Mouse (Mus musculus) hindbrain, embryonic 15.5 days (tissue): ENCODE data around the gene Mlx. TPM values are rescaled to one million over a fixed set of nuclear protein-coding genes. Genes with fewer than 3 reads are reported as not detected.

Experiments
- ATAC-seq: fragments of 200-750 bp; cut with Nextera tagmentation; 2 replicates; pipeline ENCODE4 v1.8.0; 2017; ENCODE audit warnings: low read depth, moderate number of reproducible peaks, moderate TSS enrichment; ENCODE audit not compliant: low FRiP score
- H3K27ac ChIP-seq: fragments of 300-500 bp; sonication (generic); replicated peaks from 2 replicates; pipeline ENCODE4 v1.5.1; 2015; ENCODE audit warnings: mild to moderate bottlenecking, inconsistent platforms
- H3K27me3 ChIP-seq: fragments of 300-500 bp; sonication (generic); 2 replicates; pipeline ENCODE4 v1.6.1; 2015; ENCODE audit warnings: control low read depth, inconsistent platforms
- H3K36me3 ChIP-seq: fragments of 300-500 bp; sonication (generic); 2 replicates; pipeline ENCODE4 v1.6.1; 2015; ENCODE audit warnings: control low read depth, inconsistent platforms
- H3K4me1 ChIP-seq: fragments of 300-500 bp; sonication (generic); replicated peaks from 2 replicates; pipeline ENCODE4 v1.6.1; 2015; ENCODE audit warnings: control low read depth, inconsistent platforms
- H3K4me2 ChIP-seq: fragments of 300-500 bp; sonication (generic); 2 replicates; pipeline ENCODE4 v1.6.1; 2015; ENCODE audit warnings: moderate library complexity, mild to moderate bottlenecking, inconsistent platforms
- H3K4me3 ChIP-seq: fragments of 300-500 bp; sonication (generic); 2 replicates; pipeline ENCODE4 v1.5.1; 2015; ENCODE audit warnings: mild to moderate bottlenecking, inconsistent platforms
- H3K9ac ChIP-seq: fragments of 300-500 bp; sonication (generic); 2 replicates; pipeline ENCODE4 v1.6.1; 2015; ENCODE audit warnings: inconsistent platforms
- H3K9me3 ChIP-seq: fragments of 300-500 bp; sonication (generic); 2 replicates; pipeline ENCODE4 v1.6.1; 2016; ENCODE audit warnings: control low read depth, inconsistent platforms
- WGBS: fragments of 180-500 bp; shearing (Covaris S2); methylation state at CpG from one replicate; pipeline ENCODE4 v1.1.7; 2015; 5-methylcytosine and 5-hydroxymethylcytosine counted together
- polyA plus RNA-seq: library from polyadenylated mRNA; unstranded; fragments of >200 nt; fragmentation: Nextera tagmentation; extraction: Ambion mirVana; gene quantifications from 2 replicates; pipeline ENCODE4 v1.2.1, GENCODE M21; 2015

Mlx gene
- polyA plus RNA-seq, 1 experiment from 2014 or later, result 85.1 TPM

DNA sequence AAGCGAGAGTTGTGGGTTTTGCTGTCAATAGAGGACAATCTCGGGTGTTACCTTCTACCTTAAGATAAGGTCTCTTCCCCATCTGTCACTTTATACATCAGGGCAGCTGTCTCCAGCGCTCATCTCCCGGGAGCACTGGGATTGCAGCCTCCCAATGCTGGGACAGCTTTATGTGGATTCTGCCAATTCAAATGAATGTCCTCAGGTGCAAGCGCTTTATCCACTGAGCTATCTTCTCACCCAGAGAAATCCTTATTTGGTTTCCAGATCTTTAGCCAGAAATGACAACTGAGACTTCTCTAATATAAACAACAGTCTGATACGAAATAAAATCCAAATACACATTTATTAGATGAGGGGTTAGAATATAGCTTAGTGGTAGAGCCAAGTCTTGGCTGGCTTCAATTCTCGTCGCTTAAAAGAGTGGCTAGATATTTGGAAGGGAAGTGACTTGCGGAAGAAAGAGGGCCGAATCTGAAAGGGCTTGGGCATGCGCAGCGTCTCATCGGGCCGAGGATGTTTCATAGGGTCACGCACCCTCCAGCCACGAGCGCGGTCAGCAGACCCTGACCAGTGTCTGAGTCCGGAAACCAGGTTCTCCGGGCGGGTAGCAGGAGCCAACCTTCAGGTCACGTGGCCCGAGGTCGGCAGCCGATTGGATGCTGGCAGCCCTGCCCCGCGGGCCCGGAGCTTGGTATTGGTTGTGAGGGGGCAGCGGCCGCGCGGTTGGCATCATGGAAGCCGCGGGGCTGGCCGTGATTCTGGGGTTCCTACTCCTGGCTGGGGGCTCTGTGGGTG lies 17.5 kb upstream of the Mlx start, which contains the start of gene Naglu:
Gene Naglu, plus strand, starts transcription at position 622 of the 798 bp plus-strand sequence.
- WGBS, result 4% methylated on average over 35 of the region's 35 CpGs
- no peaks in the 10 kb centered on the region for H3K9me3 ChIP-seq
- H3K4me1 ChIP-seq, result peaks cover 24% of the 10 kb centered on the region
- H3K36me3 ChIP-seq, result no peaks in the 10 kb centered on the region
- peak; percentile 89 for ATAC-seq
- H3K27ac ChIP-seq, result peak within 1 kb of the TSS; percentile 85
- no peaks in the 10 kb centered on the region for H3K27me3 ChIP-seq
- H3K4me2 ChIP-seq, result peak within 1 kb of the TSS; percentile 77
- peak within 1 kb of the TSS; percentile 66 for H3K9ac ChIP-seq
- peak within 1 kb of the TSS; percentile 80 for H3K4me3 ChIP-seq

DNA sequence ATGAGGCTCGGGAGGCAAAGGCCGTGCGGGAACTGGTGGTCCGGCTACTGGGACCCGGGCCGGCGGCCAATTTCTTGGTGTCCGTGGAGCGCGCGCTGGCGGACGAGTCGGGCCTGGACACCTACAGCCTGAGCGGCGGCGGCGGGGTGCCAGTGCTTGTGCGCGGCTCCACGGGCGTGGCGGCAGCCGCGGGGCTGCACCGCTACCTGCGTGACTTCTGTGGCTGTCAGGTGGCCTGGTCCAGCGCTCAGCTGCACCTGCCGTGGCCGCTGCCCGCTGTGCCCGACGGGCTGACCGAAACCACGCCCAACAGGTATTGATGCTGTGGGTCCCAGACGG lies 16.9 kb upstream of the Mlx start:
- under 1% methylated on average over 36 of the region's 36 CpGs for WGBS
- peak; percentile 74 for ATAC-seq

DNA sequence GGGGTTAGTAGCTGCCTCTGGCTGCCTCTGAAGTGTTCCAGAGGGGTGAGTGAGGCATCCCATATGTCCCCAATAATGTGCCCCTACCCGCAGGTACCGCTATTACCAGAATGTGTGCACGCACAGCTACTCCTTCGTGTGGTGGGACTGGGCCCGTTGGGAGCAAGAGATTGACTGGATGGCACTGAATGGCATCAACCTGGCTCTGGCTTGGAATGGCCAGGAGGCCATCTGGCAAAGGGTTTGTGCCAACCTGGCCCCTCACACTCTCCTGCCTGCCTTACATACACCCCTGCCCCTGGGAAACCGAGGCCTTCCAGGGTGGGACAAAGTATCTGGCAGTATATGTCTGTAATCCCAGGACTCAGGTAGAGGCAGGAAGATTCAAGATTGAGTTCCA lies 16.1 kb upstream of the Mlx start:
- Histone ChIP-seq H3K27ac (no peak overlapping the region), H3K4me1 (peaks cover 24% of the 10 kb centered on the region), H3K36me3 (no peaks in the 10 kb centered on the region), H3K9ac (peak overlapping the region; percentile 66; the same call in 1 of the 2 replicates), H3K4me3 (peak overlapping the region; percentile 80; the same call in 1 of the 2 replicates), H3K9me3 (no peaks in the 10 kb centered on the region), H3K27me3 (no peaks in the 10 kb centered on the region), H3K4me2 (peak overlapping the region; percentile 77)
- ATAC-seq, result peak; percentile 9; the same call in 1 of the 2 replicates
- WGBS, result 64% methylated on average over 6 of the region's 6 CpGs

More for the DNA sequence above, 16.9 kb upstream of the Mlx start:
- Histone ChIP-seq H3K4me3 (peak overlapping the region; percentile 80), H3K27me3 (no peaks in the 10 kb centered on the region), H3K36me3 (no peaks in the 10 kb centered on the region), H3K4me1 (peaks cover 24% of the 10 kb centered on the region), H3K4me2 (peak overlapping the region; percentile 77), H3K27ac (peak overlapping the region; percentile 85), H3K9ac (peak overlapping the region; percentile 66), H3K9me3 (no peaks in the 10 kb centered on the region)

DNA sequence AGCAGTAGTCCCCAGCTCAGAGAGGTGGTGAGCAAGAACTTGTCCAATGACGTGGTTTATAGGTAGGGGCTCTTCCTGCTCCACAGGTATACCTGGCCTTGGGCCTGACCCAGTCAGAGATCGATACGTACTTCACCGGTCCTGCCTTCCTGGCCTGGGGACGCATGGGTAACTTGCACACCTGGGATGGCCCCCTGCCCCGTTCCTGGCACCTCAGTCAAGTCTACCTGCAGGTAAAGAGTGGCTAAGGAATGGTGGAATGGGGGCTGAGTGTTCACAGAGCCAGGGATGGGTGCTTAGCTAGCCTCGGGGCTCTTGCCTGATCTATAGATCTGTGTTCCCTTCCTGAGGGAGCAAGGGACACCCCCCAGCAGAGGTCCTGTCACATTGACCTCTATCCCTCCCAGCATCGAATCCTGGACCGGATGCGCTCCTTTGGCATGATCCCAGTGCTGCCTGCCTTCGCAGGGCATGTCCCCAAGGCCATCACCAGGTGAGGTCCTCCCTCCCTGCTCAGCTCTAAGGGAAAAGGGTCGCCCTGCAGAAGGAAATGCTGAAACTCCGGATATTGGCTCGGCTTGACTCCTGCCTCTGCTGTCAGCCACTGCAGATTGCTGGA lies 15.2 kb upstream of the Mlx start:
- Histone ChIP-seq H3K27ac (no peak overlapping the region), H3K27me3 (peaks cover 3% of the 10 kb centered on the region), H3K4me3 (no peak overlapping the region), H3K4me1 (peaks cover 20% of the 10 kb centered on the region), H3K9me3 (no peaks in the 10 kb centered on the region), H3K36me3 (no peaks in the 10 kb centered on the region), H3K9ac (no peak overlapping the region), H3K4me2 (no peak overlapping the region)
- 82% methylated on average over 14 of the region's 14 CpGs for WGBS
- ATAC-seq, result no peak

DNA sequence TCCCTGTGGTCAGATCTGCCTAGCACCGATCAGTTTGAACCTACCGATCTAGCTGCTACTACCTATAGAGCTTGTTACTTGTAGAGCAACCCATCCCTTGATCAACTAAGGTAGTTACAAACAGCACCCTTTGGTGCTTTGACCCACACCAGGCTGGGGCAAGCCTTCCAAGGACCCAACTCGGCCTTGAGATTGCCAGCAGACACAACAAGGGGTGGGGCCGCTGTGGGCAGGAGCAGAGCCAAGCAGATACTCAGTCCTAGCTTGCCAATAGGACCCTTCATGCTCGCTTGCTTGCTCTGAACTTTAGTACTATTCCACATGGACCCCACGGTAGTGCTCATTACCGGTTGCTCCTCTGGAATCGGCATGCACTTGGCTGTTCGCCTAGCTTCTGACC lies 9.0 kb upstream of the Mlx start, which contains the start of gene Hsd17b1:
Gene Hsd17b1, plus strand, starts transcription at position 291 of the 400 bp plus-strand sequence.
- Histone ChIP-seq H3K4me1 (peaks cover 20% of the 10 kb centered on the region), H3K27ac (no peak within 1 kb of the TSS), H3K4me2 (no peak within 1 kb of the TSS), H3K9ac (no peak within 1 kb of the TSS), H3K27me3 (peaks cover 43% of the 10 kb centered on the region), H3K36me3 (no peaks in the 10 kb centered on the region), H3K9me3 (no peaks in the 10 kb centered on the region), H3K4me3 (no peak within 1 kb of the TSS)
- WGBS, result 72% methylated on average over 9 of the region's 9 CpGs
- no peak for ATAC-seq

DNA sequence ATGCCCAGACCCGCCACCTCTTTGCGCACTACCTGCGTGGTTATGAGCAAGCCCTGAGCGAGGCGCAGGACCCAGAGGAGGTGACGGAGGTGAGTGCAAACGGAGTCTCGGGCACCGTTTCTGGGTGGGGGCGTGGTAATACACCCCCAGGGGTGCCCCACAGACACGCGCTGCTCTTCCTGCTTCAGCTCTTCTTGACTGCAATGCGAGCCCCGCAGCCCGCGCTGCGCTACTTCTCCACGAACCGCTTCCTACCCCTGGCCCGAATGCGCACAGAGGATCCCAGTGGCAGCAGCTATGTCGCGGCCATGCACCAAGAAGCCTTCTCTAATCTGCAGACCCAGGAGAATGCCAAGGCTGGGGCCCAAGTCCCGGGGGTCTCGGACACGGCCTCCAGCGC lies 7.3 kb upstream of the Mlx start:
- Histone ChIP-seq H3K27ac (no peak overlapping the region), H3K9me3 (no peaks in the 10 kb centered on the region), H3K36me3 (no peaks in the 10 kb centered on the region), H3K27me3 (peaks cover 43% of the 10 kb centered on the region), H3K9ac (no peak overlapping the region), H3K4me2 (peak overlapping the region; percentile 31), H3K4me1 (peaks cover 31% of the 10 kb centered on the region), H3K4me3 (0 out of 2 replicates have a peak overlapping the region, but pooled peaks have one; percentile 7)
- 4% methylated on average over 27 of the region's 27 CpGs for WGBS
- ATAC-seq, result no peak

DNA sequence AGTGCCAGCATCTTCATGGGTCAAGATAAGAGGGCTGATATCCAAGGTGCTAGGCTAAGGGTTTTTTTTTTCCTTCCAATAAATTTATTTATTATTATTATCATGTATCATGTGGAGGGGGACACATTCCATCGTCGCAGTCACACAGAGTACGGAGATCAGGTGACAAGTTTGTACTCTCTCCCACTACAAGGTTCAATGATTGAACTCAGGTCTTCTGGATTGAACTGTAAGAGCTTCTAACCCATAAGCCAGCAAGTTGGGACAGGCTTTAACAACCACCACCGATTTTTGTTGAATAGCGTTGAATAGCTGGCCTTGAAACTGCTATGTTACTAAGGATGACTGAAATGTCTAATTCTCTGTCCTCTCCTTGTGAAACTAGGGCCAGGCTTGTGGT lies 6.7 kb upstream of the Mlx start:
- WGBS, result 60% methylated on average over 5 of the region's 5 CpGs
- no peak for ATAC-seq
- Histone ChIP-seq H3K27ac (no peak overlapping the region), H3K27me3 (peaks cover 43% of the 10 kb centered on the region), H3K9ac (no peak overlapping the region), H3K4me2 (no peak overlapping the region), H3K4me3 (no peak overlapping the region), H3K4me1 (peaks cover 31% of the 10 kb centered on the region), H3K36me3 (no peaks in the 10 kb centered on the region), H3K9me3 (no peaks in the 10 kb centered on the region)

DNA sequence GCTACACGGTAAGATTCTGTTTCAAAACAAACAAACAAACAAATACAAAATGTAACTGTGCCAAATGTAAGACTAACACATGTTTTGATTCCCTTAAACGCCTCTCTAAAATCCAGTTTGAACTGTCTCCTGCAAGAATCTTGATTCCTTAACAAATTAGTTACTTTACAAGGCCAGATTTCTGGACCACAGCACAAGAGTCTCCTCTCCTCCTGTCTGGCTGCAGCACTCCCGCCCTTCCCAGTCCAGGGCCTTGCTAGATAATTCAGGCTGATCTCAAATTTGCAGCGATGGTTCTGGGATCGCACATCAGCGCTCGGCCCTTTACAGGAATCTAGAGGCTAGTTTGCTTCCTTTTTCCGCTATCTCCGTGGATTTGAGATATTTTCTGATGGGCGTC lies 5.4 kb upstream of the Mlx start:
- H3K36me3 ChIP-seq, result no peaks in the 10 kb centered on the region
- peak overlapping the region; percentile 92 for H3K27ac ChIP-seq
- peaks cover 43% of the 10 kb centered on the region for H3K27me3 ChIP-seq
- peak overlapping the region; percentile 62 for H3K4me3 ChIP-seq
- peak overlapping the region; percentile 97 for H3K4me2 ChIP-seq
- WGBS, result 4% methylated on average over 10 of the region's 10 CpGs
- peaks cover 44% of the 10 kb centered on the region for H3K4me1 ChIP-seq
- ATAC-seq, result no peak
- H3K9ac ChIP-seq, result peak overlapping the region; percentile 39
- H3K9me3 ChIP-seq, result no peaks in the 10 kb centered on the region

DNA sequence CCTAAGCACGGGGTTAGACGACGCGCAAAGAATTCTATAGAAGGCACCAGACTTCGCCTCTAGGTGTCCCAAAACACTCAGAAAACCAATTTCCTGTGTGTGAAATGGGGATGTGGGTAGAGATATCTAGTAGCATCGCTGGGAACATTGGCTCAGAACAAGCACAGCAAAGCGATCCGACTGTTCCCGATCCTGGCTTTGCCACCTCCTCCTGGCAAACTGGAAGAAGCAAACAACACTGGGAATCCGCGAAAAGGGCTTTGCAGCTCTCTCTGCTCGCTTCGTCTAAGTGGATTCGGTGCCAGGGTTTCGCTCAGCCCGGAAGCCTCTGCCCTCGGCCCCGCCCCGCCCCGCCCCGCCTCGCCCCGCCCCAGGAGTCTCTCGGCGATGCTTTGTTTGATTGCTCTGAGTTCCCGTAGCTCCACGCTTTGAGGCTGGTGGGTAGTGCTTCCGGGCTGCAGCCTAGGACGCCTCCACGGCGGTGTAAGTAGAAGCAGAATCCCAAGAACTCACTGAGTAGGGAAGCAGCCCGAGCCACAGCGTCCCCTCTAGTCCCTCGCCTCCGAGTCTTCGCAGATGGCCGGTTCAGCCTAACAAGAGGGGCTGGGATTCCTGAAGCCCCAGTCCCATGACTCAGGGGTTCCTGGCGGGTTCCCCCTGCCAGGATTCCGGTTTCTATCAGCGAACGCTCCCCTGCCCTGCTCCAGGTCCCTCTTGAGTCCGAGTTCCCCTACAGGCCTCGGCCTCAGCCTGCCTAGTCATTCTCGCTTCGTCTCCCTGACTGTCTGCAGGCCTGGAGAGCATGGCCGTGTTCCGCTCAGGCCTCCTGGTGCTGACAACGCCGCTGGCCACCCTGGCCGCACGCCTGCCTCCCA lies 4.6 kb upstream of the Mlx start, which contains the start of gene Coasy:
Gene Coasy, plus strand, starts transcription at position 358 of the 875 bp plus-strand sequence.
- under 1% methylated on average over 51 of the region's 51 CpGs for WGBS
- no peaks in the 10 kb centered on the region for H3K9me3 ChIP-seq
- peak within 1 kb of the TSS; percentile 97 for H3K4me2 ChIP-seq
- H3K27ac ChIP-seq, result peak within 1 kb of the TSS; percentile 92
- peaks cover 45% of the 10 kb centered on the region for H3K4me1 ChIP-seq
- peak; percentile 90 for ATAC-seq
- H3K27me3 ChIP-seq, result peaks cover 35% of the 10 kb centered on the region
- no peaks in the 10 kb centered on the region for H3K36me3 ChIP-seq
- peak within 1 kb of the TSS; percentile 78 for H3K9ac ChIP-seq
- peak within 1 kb of the TSS; percentile 62 for H3K4me3 ChIP-seq

DNA sequence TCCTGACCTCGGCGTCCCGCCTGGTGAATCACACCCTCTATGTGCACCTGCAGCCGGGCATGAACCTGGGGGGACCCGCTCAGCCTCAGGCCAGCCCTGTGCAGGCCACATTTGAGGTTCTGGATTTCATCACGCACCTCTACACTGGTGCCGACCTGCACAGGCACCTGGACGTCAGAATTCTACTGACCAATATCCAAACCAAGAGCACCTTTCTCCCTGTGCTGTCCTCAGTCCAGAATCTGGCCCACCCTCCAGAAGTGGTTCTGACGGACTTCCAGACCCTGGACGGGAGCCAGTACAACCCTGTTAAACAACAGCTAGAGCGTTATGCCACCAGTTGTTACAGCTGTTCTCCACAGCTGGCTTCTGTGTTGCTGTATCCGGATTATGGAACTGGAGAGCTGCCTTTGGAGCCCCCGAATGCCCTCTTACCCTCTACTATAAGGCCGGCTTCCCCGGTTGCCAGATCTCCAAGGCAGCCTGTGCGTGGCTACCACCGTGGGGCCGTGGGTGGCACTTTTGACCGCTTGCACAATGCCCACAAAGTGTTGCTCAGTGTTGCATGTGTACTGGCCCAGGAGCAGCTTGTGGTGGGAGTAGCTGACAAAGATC lies 3.9 kb upstream of the Mlx start:
- Histone ChIP-seq H3K27me3 (peaks cover 28% of the 10 kb centered on the region), H3K9ac (peak overlapping the region; percentile 78), H3K9me3 (no peaks in the 10 kb centered on the region), H3K4me1 (peaks cover 53% of the 10 kb centered on the region), H3K27ac (peak overlapping the region; percentile 92), H3K36me3 (no peaks in the 10 kb centered on the region), H3K4me3 (peak overlapping the region; percentile 62), H3K4me2 (peak overlapping the region; percentile 97)
- ATAC-seq, result no peak
- WGBS, result 31% methylated on average over 19 of the region's 19 CpGs

DNA sequence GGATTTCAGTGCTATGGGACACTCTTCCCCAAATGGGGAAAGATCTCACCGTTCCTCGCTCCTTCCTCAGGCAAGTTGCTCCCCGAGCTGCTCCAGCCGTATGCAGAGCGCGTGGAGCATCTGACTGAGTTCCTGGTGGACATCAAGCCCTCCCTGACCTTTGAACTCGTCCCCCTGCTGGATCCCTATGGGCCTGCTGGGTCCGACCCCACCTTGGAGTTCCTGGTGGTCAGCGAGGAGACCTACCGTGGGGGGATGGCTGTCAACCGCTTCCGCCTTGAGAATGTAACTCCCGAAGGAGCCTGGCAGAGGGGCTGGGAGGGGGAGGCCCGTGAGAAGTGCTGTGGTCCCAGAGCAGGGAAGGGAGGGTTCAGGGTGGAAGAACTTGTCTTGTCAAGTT lies 2.8 kb upstream of the Mlx start:
- H3K9ac ChIP-seq, result no peak overlapping the region
- H3K27me3 ChIP-seq, result peaks cover 17% of the 10 kb centered on the region
- ATAC-seq, result no peak
- no peak overlapping the region for H3K27ac ChIP-seq
- no peaks in the 10 kb centered on the region for H3K9me3 ChIP-seq
- no peak overlapping the region for H3K4me3 ChIP-seq
- H3K4me1 ChIP-seq, result peaks cover 60% of the 10 kb centered on the region
- H3K36me3 ChIP-seq, result peaks cover 9% of the 10 kb centered on the region; the same call in 1 of the 2 replicates
- 89% methylated on average over 14 of the region's 14 CpGs for WGBS
- no peak overlapping the region for H3K4me2 ChIP-seq
